Mouse (Mus musculus) forebrain, postnatal 0 days (tissue): ENCODE data around the gene Gtsf1l. TPM values are rescaled to one million over a fixed set of nuclear protein-coding genes. Genes with fewer than 3 reads are reported as not detected.

Source experiments
- ATAC-seq: fragments of 200-750 bp; cut with Nextera tagmentation; 2 replicates; pipeline ENCODE4 v1.8.0; 2017; ENCODE audit warnings: mild to moderate bottlenecking, moderate library complexity
- DNase-seq: peaks from one replicate; pipeline ENCODE4 v3.0.0-alpha.2; 2015
- H3K27ac ChIP-seq: fragments of 300-500 bp; sonication (generic); 2 replicates; pipeline ENCODE4 v1.5.1; 2014; ENCODE audit warnings: low read depth, mild to moderate bottlenecking, antibody characterized with exemption, low read length, moderate library complexity, mixed read lengths
- H3K27me3 ChIP-seq: fragments of 300-500 bp; sonication (generic); 2 replicates; pipeline ENCODE4 v1.6.1; 2014; ENCODE audit warnings: mild to moderate bottlenecking, low read length, mixed read lengths; ENCODE audit not compliant: insufficient read depth
- H3K36me3 ChIP-seq: fragments of 300-500 bp; sonication (generic); 2 replicates; pipeline ENCODE4 v1.6.1; 2014; ENCODE audit warnings: mild to moderate bottlenecking, moderate library complexity; ENCODE audit not compliant: insufficient read depth
- H3K4me1 ChIP-seq: fragments of 300-500 bp; sonication (generic); 2 replicates; pipeline ENCODE4 v1.6.1; 2014; ENCODE audit warnings: antibody characterized with exemption; ENCODE audit not compliant: insufficient read depth
- H3K4me2 ChIP-seq: fragments of 300-500 bp; sonication (generic); 2 replicates; pipeline ENCODE4 v1.6.1; 2014; ENCODE audit warnings: low read depth, mild to moderate bottlenecking, moderate library complexity
- H3K4me3 ChIP-seq: fragments of 300-500 bp; sonication (generic); 2 replicates; pipeline ENCODE4 v1.5.1; 2014; ENCODE audit warnings: low read depth, low read length, mixed read lengths
- H3K9ac ChIP-seq: fragments of 300-500 bp; sonication (generic); 2 replicates; pipeline ENCODE4 v1.6.1; 2014; ENCODE audit warnings: mild to moderate bottlenecking
- H3K9me3 ChIP-seq: fragments of 300-500 bp; sonication (generic); 2 replicates; pipeline ENCODE4 v1.6.1; 2016; ENCODE audit warnings: low read length
- CTCF ChIP-seq: sonication (generic); IDR thresholded peaks from 2 replicates; pipeline ENCODE4 v1.5.1; 2016; ENCODE audit warnings: antibody characterized with exemption, control low read depth, low read depth
- WGBS: fragments of 180-500 bp; shearing (Covaris S2); extraction: QIAGEN DNeasy Blood & Tissue Kit; methylation state at CpG from one replicate; pipeline ENCODE4 v1.1.7; 2014; 5-methylcytosine and 5-hydroxymethylcytosine counted together
- polyA plus RNA-seq: library from polyadenylated mRNA; unstranded; fragments of >200 nt; fragmentation: Nextera tagmentation; extraction: Ambion mirVana; gene quantifications from 2 replicates; pipeline ENCODE4 v1.2.1, GENCODE M21; 2015
- total RNA-seq: library from RNA; depleted of rRNA; stranded (reverse); fragments of >200 nt; gene quantifications from 2 replicates; pipeline ENCODE4 v1.2.3, GENCODE M21; 2014

Gene Gtsf1l
- total and polyA plus RNA-seq, 2 experiments from 2014 or later, result 0.31 TPM; not detected in 1

- H3K27me3 ChIP-seq, result peaks cover 2% of the 10 kb centered on the region; the same call in 1 of the 2 replicates
- H3K27ac ChIP-seq, result no peak overlapping the region
- H3K4me3 ChIP-seq, result no peak overlapping the region
- 64% methylated on average over 15 of the region's 15 CpGs for WGBS
- no peak for TF ChIP-seq CTCF
- no peak; the same call in 1 of the 2 replicates for ATAC-seq
- H3K36me3 ChIP-seq, result no peaks in the 10 kb centered on the region
- H3K9ac ChIP-seq, result no peak overlapping the region
- no peak overlapping the region for H3K4me2 ChIP-seq
- DNase-seq, result no peak
- no peaks in the 10 kb centered on the region for H3K4me1 ChIP-seq
- no peaks in the 10 kb centered on the region for H3K9me3 ChIP-seq
These were observed 33.1 kb upstream of the Gtsf1l start for GRCm38 (mm10) chr2:163120626-163121352.

GRCm38 (mm10) chr2:163111413-163112201 lies 24.0 kb upstream of the Gtsf1l start:
- Histone ChIP-seq H3K27me3 (peaks cover 3% of the 10 kb centered on the region; the same call in 1 of the 2 replicates), H3K4me1 (0 out of 2 replicates have a peak, but pooled peaks cover 6% of the 10 kb centered on the region), H3K4me3 (no peak overlapping the region), H3K27ac (peak overlapping the region; percentile 62), H3K9ac (no peak overlapping the region; the same call in 1 of the 2 replicates), H3K36me3 (no peaks in the 10 kb centered on the region), H3K4me2 (peak overlapping the region; percentile 38), H3K9me3 (no peaks in the 10 kb centered on the region)
- no peak for TF ChIP-seq CTCF
- ATAC-seq, result peak; percentile 86
- peak; percentile 73 for DNase-seq
- 10% methylated on average over 16 of the region's 16 CpGs for WGBS

DNA sequence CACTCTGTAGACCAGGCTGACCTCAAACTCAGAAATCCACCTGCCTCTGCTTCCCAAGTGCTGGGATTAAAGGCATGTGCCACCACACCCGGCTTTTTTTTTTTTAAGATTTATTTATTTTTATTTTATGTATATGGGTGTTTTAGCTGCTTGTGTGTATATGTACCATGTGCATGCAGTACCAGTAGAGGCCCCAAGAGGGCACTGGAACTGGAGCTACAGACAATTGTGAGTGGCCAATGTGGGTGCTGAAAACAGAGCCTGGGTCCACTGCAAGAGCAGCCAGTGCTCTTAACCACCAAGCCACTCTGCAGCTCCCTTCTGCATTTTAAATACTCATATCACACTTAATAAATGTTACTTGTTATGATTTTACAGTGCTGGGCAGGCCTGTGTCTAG lies 23.1 kb upstream of the Gtsf1l start:
- Histone ChIP-seq H3K4me3 (no peak overlapping the region), H3K27ac (0 out of 2 replicates have a peak overlapping the region, but pooled peaks have one; percentile 62), H3K9ac (no peak overlapping the region), H3K27me3 (peaks cover 3% of the 10 kb centered on the region; the same call in 1 of the 2 replicates), H3K4me2 (no peak overlapping the region), H3K36me3 (no peaks in the 10 kb centered on the region), H3K9me3 (no peaks in the 10 kb centered on the region), H3K4me1 (0 out of 2 replicates have a peak, but pooled peaks cover 6% of the 10 kb centered on the region)
- WGBS, result 95% methylated on average over 1 of the region's 1 CpGs
- no peak for DNase-seq
- TF ChIP-seq CTCF, result no peak
- ATAC-seq, result no peak

GRCm38 (mm10) chr2:163108385-163108784 lies 20.7 kb upstream of the Gtsf1l start:
- H3K4me3 ChIP-seq, result no peak overlapping the region
- ATAC-seq (peak; percentile 58), DNase-seq (peak; percentile 43)
- H3K36me3 ChIP-seq, result no peaks in the 10 kb centered on the region
- H3K9ac ChIP-seq, result no peak overlapping the region
- 19% methylated on average over 9 of the region's 9 CpGs for WGBS
- TF ChIP-seq CTCF, result no peak
- 0 out of 2 replicates have a peak overlapping the region, but pooled peaks have one; percentile 29 for H3K27ac ChIP-seq
- H3K27me3 ChIP-seq, result peaks cover 5% of the 10 kb centered on the region
- no peaks in the 10 kb centered on the region for H3K9me3 ChIP-seq
- no peak overlapping the region for H3K4me2 ChIP-seq
- H3K4me1 ChIP-seq, result 0 out of 2 replicates have a peak, but pooled peaks cover 6% of the 10 kb centered on the region

GRCm38 (mm10) chr2:163104086-163104770 lies 16.6 kb upstream of the Gtsf1l start:
- Histone ChIP-seq H3K9ac (no peak overlapping the region), H3K4me2 (no peak overlapping the region), H3K27me3 (peaks cover 12% of the 10 kb centered on the region), H3K36me3 (no peaks in the 10 kb centered on the region), H3K9me3 (no peaks in the 10 kb centered on the region), H3K4me3 (no peak overlapping the region), H3K27ac (no peak overlapping the region), H3K4me1 (no peaks in the 10 kb centered on the region)
- 60% methylated on average over 13 of the region's 13 CpGs for WGBS
- DNase-seq (no peak), ATAC-seq (no peak)
- TF ChIP-seq CTCF, result no peak

DNA sequence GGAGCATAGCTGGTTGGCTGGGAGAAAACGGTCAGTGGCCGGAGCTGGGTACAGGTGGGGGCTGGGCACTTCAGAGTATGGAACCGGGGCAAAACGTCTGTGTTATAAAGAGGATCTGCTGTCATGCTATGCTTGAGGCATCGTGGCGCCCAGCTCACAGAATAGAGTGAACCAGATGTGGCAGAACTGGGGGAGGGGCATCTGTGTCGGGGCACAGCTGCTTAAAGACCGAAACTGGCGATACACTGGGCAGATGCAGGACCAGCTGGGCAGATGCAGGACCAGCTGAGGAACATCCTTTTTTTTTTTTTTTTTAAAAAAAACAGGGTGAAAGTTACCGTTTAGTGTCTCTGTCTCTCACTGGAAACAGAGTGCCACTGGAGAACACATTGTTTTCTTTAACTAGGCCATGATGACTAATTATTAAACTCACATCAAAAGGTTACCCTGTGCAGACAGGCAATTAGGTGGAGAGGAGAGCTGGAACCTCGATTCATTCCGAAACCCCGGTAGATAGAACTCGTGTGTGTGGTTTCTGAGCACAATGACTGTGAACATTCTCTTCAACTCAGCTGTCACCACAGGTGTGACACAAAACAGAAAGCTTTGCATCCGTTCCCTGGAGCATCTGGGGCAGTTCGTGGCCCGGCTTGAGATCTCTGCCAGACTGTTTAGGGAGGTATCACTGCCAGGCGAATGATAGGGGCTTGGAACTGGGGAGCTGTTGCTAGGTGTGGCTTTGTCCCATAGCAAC lies 15.4 kb upstream of the Gtsf1l start:
- H3K27ac ChIP-seq, result no peak overlapping the region
- no peaks in the 10 kb centered on the region for H3K36me3 ChIP-seq
- no peak overlapping the region for H3K9ac ChIP-seq
- no peaks in the 10 kb centered on the region for H3K9me3 ChIP-seq
- H3K27me3 ChIP-seq, result peaks cover 12% of the 10 kb centered on the region; the same call in 1 of the 2 replicates
- DNase-seq, result no peak
- no peak for TF ChIP-seq CTCF
- H3K4me1 ChIP-seq, result no peaks in the 10 kb centered on the region
- no peak for ATAC-seq
- no peak overlapping the region for H3K4me3 ChIP-seq
- H3K4me2 ChIP-seq, result no peak overlapping the region
- 51% methylated on average over 18 of the region's 18 CpGs for WGBS
